Mouse (Mus musculus): ENCODE measurements around the gene Rab8a. TPM values are rescaled to one million over a fixed set of nuclear protein-coding genes. Genes with fewer than 3 reads are reported as not detected.

The Rab8a gene
- polyA plus RNA-seq, 1 experiment from 2014 or later = 84.3 TPM

DNA sequence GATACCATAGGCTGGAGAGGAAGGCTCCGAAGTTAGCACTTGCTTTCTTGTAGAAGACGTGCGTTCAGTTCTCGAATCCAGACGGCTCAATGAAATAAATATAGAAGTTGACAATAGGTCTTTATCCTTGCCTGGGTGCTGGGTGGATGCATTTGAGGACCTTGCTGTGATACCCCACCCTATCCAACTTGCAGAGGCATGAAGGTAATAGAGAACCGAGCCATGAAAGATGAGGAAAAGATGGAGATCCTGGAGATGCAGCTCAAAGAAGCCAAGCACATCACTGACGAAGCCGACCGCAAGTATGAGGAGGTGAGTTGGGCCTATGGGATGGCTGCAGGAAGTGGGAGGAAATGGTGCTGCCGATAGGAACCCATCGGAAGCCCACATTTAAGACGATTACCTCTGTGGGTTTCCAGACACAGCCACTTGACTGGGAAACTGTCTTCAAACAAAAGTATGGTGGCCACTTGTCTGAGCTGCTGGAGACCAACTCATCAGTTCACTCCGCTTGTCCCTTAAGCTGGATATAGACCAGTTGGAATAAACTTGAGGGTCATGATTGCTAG is 17.7 kb upstream of the Rab8a start:
- ATAC-seq = no peak
- Histone ChIP-seq H3K4me3 (ENCODE audit: low read length) (no peak overlapping the region), H3K36me3 (ENCODE audit: control insufficient read depth, insufficient read depth, low read length) (peaks cover 32% of the 10 kb centered on the region), H3K27ac (ENCODE audit: low read depth, low read length) (no peak overlapping the region), H3K9ac (ENCODE audit: low read depth, low read length) (no peak overlapping the region), H3K9me3 (ENCODE audit: control insufficient read depth, low read length) (no peaks in the 10 kb centered on the region), H3K4me1 (ENCODE audit: control insufficient read depth, insufficient read depth, low read depth, low read length) (no peaks in the 10 kb centered on the region), H3K27me3 (replicated peaks; ENCODE audit: control insufficient read depth, insufficient read depth, low read length) (no peaks in the 10 kb centered on the region), H3K4me2 (ENCODE audit: low read length) (no peak overlapping the region)
- 97% methylated on average over 13 of the region's 13 CpGs for WGBS

DNA sequence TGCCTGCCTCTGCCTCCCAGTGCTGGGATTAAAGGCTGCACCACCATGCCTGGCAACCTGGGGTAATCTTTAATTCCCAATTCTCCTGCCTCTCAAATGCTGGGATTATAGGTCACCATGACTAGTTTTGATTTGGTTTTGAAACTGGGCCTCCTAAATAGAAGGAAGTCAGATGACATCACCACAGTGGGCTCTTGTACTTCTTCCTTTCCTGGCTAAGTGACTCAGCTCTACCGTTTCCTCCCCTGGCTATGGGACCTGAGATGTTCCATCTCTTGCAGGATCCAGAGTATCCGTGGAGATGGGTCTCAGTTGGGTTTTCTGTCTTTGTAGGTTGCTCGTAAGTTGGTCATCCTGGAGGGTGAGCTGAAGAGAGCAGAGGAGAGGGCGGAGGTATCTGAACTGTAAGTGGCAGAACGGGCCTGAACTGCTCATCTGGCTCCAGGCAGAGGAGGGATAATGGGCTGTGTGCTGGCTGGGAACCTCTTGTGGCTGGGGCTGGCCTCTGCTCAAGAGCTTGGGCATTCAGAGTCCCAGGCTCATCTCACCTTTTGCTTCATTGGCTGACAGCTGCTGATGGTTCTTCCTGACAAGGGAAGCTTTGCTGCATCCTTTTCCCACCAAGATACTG is 16.5 kb upstream of the Rab8a start:
- Histone ChIP-seq H3K9ac (ENCODE audit: low read depth, low read length) (no peak overlapping the region), H3K4me2 (ENCODE audit: low read length) (no peak overlapping the region), H3K36me3 (ENCODE audit: control insufficient read depth, insufficient read depth, low read length) (peaks cover 27% of the 10 kb centered on the region), H3K27me3 (replicated peaks; ENCODE audit: control insufficient read depth, insufficient read depth, low read length) (no peaks in the 10 kb centered on the region), H3K4me1 (ENCODE audit: control insufficient read depth, insufficient read depth, low read depth, low read length) (no peaks in the 10 kb centered on the region), H3K9me3 (ENCODE audit: control insufficient read depth, low read length) (no peaks in the 10 kb centered on the region), H3K4me3 (ENCODE audit: low read length) (no peak overlapping the region), H3K27ac (ENCODE audit: low read depth, low read length) (no peak overlapping the region)
- ATAC-seq = no peak
- 91% methylated on average over 5 of the region's 5 CpGs for WGBS

DNA sequence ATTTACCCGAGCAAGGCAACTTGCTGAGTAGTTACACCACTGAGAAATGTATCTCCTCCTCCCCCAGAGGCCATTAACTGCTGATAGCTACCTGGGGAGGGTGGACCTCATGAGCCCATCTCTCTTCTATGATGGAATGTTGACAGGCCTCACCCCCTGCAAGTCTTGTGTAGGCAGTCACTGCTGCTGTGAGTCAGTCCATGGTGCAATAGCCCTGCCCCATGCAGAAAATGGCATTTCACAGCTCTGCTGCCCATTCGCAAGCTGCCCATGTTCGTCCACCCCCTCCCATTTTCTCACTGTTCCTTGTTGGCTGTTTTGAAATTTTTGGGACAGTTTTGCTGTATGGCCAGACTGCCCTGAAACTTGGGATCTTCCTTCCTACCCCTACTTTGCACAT is 15.5 kb upstream of the Rab8a start:
- H3K27me3 ChIP-seq (replicated peaks; ENCODE audit: control insufficient read depth, insufficient read depth, low read length) = no peaks in the 10 kb centered on the region
- H3K4me2 ChIP-seq (ENCODE audit: low read length) = no peak overlapping the region
- no peak overlapping the region for H3K27ac ChIP-seq (ENCODE audit: low read depth, low read length)
- H3K4me1 ChIP-seq (ENCODE audit: control insufficient read depth, insufficient read depth, low read depth, low read length) = no peaks in the 10 kb centered on the region
- H3K4me3 ChIP-seq (ENCODE audit: low read length) = no peak overlapping the region
- H3K9ac ChIP-seq (ENCODE audit: low read depth, low read length) = no peak overlapping the region
- H3K9me3 ChIP-seq (ENCODE audit: control insufficient read depth, low read length) = no peaks in the 10 kb centered on the region
- no peak for ATAC-seq
- peaks cover 32% of the 10 kb centered on the region for H3K36me3 ChIP-seq (ENCODE audit: control insufficient read depth, insufficient read depth, low read length)
- WGBS = 88% methylated on average over 3 of the region's 3 CpGs

DNA sequence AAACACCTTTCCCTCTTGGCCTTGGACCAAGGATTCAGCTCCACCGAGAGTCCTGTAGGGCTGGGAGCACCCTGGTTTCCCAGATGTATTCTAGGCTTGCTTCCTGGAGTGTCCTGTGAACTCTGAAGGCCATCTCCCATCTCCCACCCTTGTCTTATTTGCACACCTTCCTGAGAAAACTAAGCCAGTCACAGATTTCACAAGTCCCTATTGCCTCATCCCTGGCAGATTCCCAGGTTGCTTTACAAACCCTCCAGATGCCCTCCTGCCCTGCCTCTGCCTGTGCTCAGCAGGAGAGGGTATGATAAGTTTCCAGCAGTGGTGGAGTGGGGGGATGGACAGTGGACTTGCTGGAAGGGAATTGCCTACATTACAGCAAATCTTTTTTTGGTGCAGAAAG is 14.9 kb upstream of the Rab8a start:
- H3K4me1 ChIP-seq (ENCODE audit: control insufficient read depth, insufficient read depth, low read depth, low read length) = no peaks in the 10 kb centered on the region
- no peak overlapping the region for H3K9ac ChIP-seq (ENCODE audit: low read depth, low read length)
- 80% methylated on average over 1 of the region's 1 CpGs for whole genome bisulfite sequencing
- no peak for ATAC-seq
- no peak overlapping the region for H3K4me2 ChIP-seq (ENCODE audit: low read length)
- no peak overlapping the region for H3K27ac ChIP-seq (ENCODE audit: low read depth, low read length)
- no peaks in the 10 kb centered on the region for H3K9me3 ChIP-seq (ENCODE audit: control insufficient read depth, low read length)
- no peaks in the 10 kb centered on the region for H3K27me3 ChIP-seq (replicated peaks; ENCODE audit: control insufficient read depth, insufficient read depth, low read length)
- no peak overlapping the region for H3K4me3 ChIP-seq (ENCODE audit: low read length)
- H3K36me3 ChIP-seq (ENCODE audit: control insufficient read depth, insufficient read depth, low read length) = peaks cover 34% of the 10 kb centered on the region

DNA sequence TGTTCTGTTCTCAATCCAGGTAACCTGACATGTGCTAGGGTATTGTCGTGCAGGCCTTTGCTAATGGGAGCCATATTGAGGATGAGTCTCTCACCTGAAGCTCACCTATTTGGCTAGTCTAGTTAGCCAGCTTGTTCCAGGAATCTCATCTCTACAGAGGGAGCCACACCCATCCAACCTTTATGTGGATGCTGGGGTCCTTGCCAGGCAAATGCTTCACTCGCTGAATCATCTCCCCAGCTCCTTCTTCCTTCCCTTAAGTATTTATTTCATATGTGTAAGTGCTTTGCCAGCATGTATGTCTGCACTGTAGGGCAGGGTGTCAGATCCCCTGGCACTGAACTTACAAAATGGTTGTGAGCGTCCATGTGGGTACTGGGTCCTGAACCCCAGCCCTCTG is 14.4 kb upstream of the Rab8a start:
- Histone ChIP-seq H3K4me2 (ENCODE audit: low read length) (no peak overlapping the region), H3K27ac (ENCODE audit: low read depth, low read length) (no peak overlapping the region), H3K4me3 (ENCODE audit: low read length) (no peak overlapping the region), H3K27me3 (replicated peaks; ENCODE audit: control insufficient read depth, insufficient read depth, low read length) (no peaks in the 10 kb centered on the region), H3K4me1 (ENCODE audit: control insufficient read depth, insufficient read depth, low read depth, low read length) (no peaks in the 10 kb centered on the region), H3K9ac (ENCODE audit: low read depth, low read length) (no peak overlapping the region), H3K9me3 (ENCODE audit: control insufficient read depth, low read length) (no peaks in the 10 kb centered on the region), H3K36me3 (ENCODE audit: control insufficient read depth, insufficient read depth, low read length) (peaks cover 36% of the 10 kb centered on the region)
- no peak for ATAC-seq
- WGBS = 93% methylated on average over 3 of the region's 3 CpGs

DNA sequence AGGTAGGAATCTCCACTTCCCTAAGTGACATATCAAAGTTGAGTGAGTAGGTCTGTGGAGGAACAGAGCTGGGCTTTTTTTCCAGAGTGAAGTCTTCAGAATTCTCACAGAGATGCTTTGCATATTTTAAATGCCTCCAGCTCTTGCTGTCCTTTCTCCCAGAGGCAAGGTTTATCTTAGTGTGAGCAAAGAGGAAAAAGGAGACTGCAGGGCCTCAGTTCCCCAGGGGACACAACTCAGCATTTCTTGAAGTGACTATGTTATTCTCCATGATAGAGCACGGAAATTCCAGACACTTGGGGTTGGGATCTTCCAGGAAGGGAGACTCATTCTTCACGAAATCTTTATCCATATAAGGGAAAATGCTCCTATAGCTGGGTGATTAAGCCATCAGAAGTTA is 13.7 kb upstream of the Rab8a start:
- Histone ChIP-seq H3K27ac (ENCODE audit: low read depth, low read length) (no peak overlapping the region), H3K27me3 (replicated peaks; ENCODE audit: control insufficient read depth, insufficient read depth, low read length) (no peaks in the 10 kb centered on the region), H3K9ac (ENCODE audit: low read depth, low read length) (no peak overlapping the region), H3K36me3 (ENCODE audit: control insufficient read depth, insufficient read depth, low read length) (peaks cover 36% of the 10 kb centered on the region), H3K4me3 (ENCODE audit: low read length) (no peak overlapping the region), H3K4me2 (ENCODE audit: low read length) (no peak overlapping the region), H3K9me3 (ENCODE audit: control insufficient read depth, low read length) (no peaks in the 10 kb centered on the region), H3K4me1 (ENCODE audit: control insufficient read depth, insufficient read depth, low read depth, low read length) (no peaks in the 10 kb centered on the region)
- WGBS = 85% methylated on average over 2 of the region's 2 CpGs
- ATAC-seq = no peak

DNA sequence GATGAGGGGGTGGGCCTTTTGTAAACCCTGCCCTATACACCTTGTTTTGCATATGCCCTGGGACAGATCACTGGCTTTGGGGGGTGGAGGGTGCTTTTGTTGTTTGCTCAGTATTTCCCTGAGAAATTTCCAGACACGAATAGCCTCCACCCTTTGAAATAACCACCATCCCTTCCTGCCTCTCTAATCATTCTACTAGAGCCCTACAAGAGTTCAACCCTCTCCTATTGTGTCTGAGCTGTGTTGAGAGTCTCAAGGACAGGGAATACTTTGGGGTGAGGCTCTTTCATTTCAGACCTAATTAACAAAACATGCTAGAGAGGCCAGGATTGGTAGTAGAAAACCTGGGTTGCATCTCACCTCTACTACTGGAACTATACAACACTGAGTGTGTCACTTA is 11.9 kb upstream of the Rab8a start:
- no peak overlapping the region for H3K4me2 ChIP-seq (ENCODE audit: low read length)
- no peak overlapping the region for H3K4me3 ChIP-seq (ENCODE audit: low read length)
- no peak overlapping the region for H3K27ac ChIP-seq (ENCODE audit: low read depth, low read length)
- WGBS = 95% methylated on average over 1 of the region's 1 CpGs
- H3K27me3 ChIP-seq (replicated peaks; ENCODE audit: control insufficient read depth, insufficient read depth, low read length) = no peaks in the 10 kb centered on the region
- no peak overlapping the region for H3K9ac ChIP-seq (ENCODE audit: low read depth, low read length)
- peaks cover 36% of the 10 kb centered on the region for H3K36me3 ChIP-seq (ENCODE audit: control insufficient read depth, insufficient read depth, low read length)
- no peaks in the 10 kb centered on the region for H3K4me1 ChIP-seq (ENCODE audit: control insufficient read depth, insufficient read depth, low read depth, low read length)
- no peak for ATAC-seq
- no peaks in the 10 kb centered on the region for H3K9me3 ChIP-seq (ENCODE audit: control insufficient read depth, low read length)

DNA sequence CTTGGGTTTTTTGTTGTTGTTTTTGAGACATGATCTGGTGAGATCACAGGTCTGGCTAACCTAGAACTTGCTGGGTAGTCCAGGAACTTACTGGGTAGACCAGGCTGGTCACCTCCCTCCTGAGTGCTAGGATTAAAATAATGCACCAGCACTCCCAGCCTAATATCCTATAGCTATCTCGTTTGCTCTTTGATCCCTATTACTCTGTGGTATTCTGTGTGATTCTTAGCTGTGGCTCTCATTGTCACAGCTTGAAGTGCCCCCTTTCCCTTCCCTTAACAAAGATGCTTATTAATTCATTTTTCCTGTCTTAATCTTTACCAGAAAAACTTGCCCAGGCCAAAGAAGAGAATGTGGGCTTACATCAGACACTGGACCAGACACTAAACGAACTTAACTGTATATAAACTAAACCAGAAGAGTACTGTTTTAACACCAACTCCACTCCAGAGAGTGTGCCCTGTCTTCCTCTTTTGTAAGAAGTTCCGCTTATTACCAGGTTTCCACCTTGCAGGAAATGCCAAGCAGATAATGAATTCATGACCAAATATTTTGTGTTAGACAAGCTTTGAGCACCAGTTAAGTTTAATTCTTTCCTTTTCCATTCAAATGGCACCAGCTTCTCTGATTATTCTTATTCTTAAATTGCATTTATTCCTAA is 9.5 kb upstream of the Rab8a start:
- peaks cover 23% of the 10 kb centered on the region for H3K36me3 ChIP-seq (ENCODE audit: control insufficient read depth, insufficient read depth, low read length)
- H3K9ac ChIP-seq (ENCODE audit: low read depth, low read length) = no peak overlapping the region
- H3K9me3 ChIP-seq (ENCODE audit: control insufficient read depth, low read length) = no peaks in the 10 kb centered on the region
- H3K27me3 ChIP-seq (replicated peaks; ENCODE audit: control insufficient read depth, insufficient read depth, low read length) = no peaks in the 10 kb centered on the region
- no peak overlapping the region for H3K27ac ChIP-seq (ENCODE audit: low read depth, low read length)
- 89% methylated on average over 3 of the region's 3 CpGs for WGBS
- no peak for ATAC-seq
- H3K4me2 ChIP-seq (ENCODE audit: low read length) = no peak overlapping the region
- no peaks in the 10 kb centered on the region for H3K4me1 ChIP-seq (ENCODE audit: control insufficient read depth, insufficient read depth, low read depth, low read length)
- no peak overlapping the region for H3K4me3 ChIP-seq (ENCODE audit: low read length)

DNA sequence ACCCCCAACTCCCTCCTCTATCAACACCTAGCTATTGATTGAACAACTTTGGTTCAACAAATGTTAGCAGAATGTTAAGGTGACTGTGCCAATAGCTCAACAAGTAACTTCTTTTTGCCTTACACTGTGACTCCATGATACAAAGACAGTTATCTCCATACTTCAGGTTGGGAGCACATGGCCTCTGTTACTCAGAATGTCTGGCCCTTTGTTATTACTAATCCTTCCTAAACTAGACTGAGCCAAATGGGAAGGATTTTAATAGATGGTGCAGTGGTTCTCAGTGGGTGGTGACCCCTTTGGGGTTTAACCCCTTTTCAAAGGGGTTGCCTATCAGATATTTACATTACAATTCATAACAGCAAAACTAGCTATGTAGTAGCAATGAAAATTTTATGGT is 7.6 kb upstream of the Rab8a start:
- Histone ChIP-seq H3K9me3 (ENCODE audit: control insufficient read depth, low read length) (no peaks in the 10 kb centered on the region), H3K4me3 (ENCODE audit: low read length) (no peak overlapping the region), H3K27ac (ENCODE audit: low read depth, low read length) (no peak overlapping the region), H3K9ac (ENCODE audit: low read depth, low read length) (no peak overlapping the region), H3K4me2 (ENCODE audit: low read length) (no peak overlapping the region), H3K36me3 (ENCODE audit: control insufficient read depth, insufficient read depth, low read length) (peaks cover 13% of the 10 kb centered on the region), H3K27me3 (replicated peaks; ENCODE audit: control insufficient read depth, insufficient read depth, low read length) (no peaks in the 10 kb centered on the region), H3K4me1 (ENCODE audit: control insufficient read depth, insufficient read depth, low read depth, low read length) (no peaks in the 10 kb centered on the region)
- ATAC-seq = no peak
